Mouse (Mus musculus) lung, adult 2 months (tissue): ENCODE data around the gene Sfxn5.

ENCODE experiments used
- CTCF ChIP-seq: fragments of 200-500 bp; IDR thresholded peaks from 2 replicates; pipeline ENCODE4 v1.5.1; 2011; ENCODE audit warnings: mild to moderate bottlenecking, low read length, control low read depth; ENCODE audit not compliant: insufficient read depth
- POLR2A ChIP-seq: fragments of 200-500 bp; IDR thresholded peaks from 2 replicates; pipeline ENCODE4 v1.6.1; 2011; ENCODE audit warnings: low read depth, mild to moderate bottlenecking, control low read depth, low read length, borderline replicate concordance; ENCODE audit errors: extremely low read depth

DNA sequence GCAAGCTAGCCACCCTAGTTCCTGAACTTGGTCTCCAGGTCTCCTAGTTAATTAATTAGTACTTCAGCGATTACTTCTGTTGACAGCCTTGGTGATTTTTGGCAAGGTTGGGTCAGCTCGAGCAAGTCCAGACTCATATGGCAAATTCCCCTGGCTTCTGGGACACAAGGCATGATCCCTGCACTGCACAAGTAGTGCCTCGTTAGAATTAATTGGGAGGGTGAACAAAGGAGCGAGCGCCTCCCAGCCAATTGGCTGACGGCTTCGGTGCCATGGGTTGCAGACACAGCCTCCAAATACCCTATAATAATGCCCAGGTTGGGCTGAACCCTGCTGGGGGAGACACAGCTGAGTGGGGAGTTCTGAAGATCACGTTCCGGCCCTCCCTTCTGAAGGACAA is 106.7 kb downstream of the Sfxn5 start:
- no peak for TF ChIP-seq POLR2A
- no peak for TF ChIP-seq CTCF
